Mouse (Mus musculus) liver, adult 2 months (tissue): ENCODE results near the gene Ubp1. TPM values are rescaled to one million over a fixed set of nuclear protein-coding genes. Genes with fewer than 3 reads are reported as not detected.

ENCODE experiments used
- DNase-seq: peaks from one replicate; pipeline ENCODE4 v3.0.0-alpha.2; 2011; ENCODE audit warnings: low read depth, low spot score; ENCODE audit errors: extremely low read depth
- H3K27ac ChIP-seq: fragments of 200-500 bp; replicated peaks from 2 replicates; pipeline ENCODE4 v1.5.1; 2012; ENCODE audit warnings: low read depth, mild to moderate bottlenecking, control low read depth, inconsistent platforms, low read length; ENCODE audit not compliant: insufficient read depth
- H3K27me3 ChIP-seq: fragments of 200-500 bp; 2 replicates; pipeline ENCODE4 v1.6.1; 2012; ENCODE audit warnings: mild to moderate bottlenecking, moderate library complexity, low read length, inconsistent platforms; ENCODE audit not compliant: control insufficient read depth, insufficient read depth
- H3K36me3 ChIP-seq: fragments of 200-500 bp; 2 replicates; pipeline ENCODE4 v1.6.1; 2012; ENCODE audit warnings: low read length, inconsistent platforms; ENCODE audit not compliant: control insufficient read depth, insufficient read depth
- H3K4me1 ChIP-seq: fragments of 200-500 bp; 2 replicates; pipeline ENCODE4 v1.6.1; 2011; ENCODE audit warnings: low read length; ENCODE audit not compliant: control insufficient read depth, insufficient read depth
- H3K4me3 ChIP-seq: fragments of 200-500 bp; 2 replicates; pipeline ENCODE4 v1.5.1; 2011; ENCODE audit warnings: low read depth, mild to moderate bottlenecking, control low read depth, low read length, moderate library complexity; ENCODE audit not compliant: insufficient read depth
- H3K79me2 ChIP-seq: fragments of 200-500 bp; 2 replicates; pipeline ENCODE4 v1.6.1; 2012; ENCODE audit warnings: inconsistent platforms, mild to moderate bottlenecking, low read length, moderate library complexity; ENCODE audit not compliant: control insufficient read depth, insufficient read depth
- H3K9ac ChIP-seq: fragments of 200-500 bp; 2 replicates; pipeline ENCODE4 v1.6.1; 2012; ENCODE audit warnings: low read depth, mild to moderate bottlenecking, control low read depth, inconsistent platforms, low read length
- CTCF ChIP-seq: fragments of 200-500 bp; IDR thresholded peaks from 2 replicates; pipeline ENCODE4 v1.5.1; 2011; ENCODE audit warnings: low read depth, low read length, control low read depth
- POLR2A ChIP-seq: fragments of 200-500 bp; IDR thresholded peaks from 2 replicates; pipeline ENCODE4 v1.6.1; 2011; ENCODE audit warnings: low read length, control low read depth; ENCODE audit not compliant: insufficient read depth; ENCODE audit errors: extremely low read depth
- WGBS: fragments of 180-500 bp; shearing (Covaris S2); methylation state at CpG from one replicate; pipeline ENCODE4 v1.1.7; 2018; 5-methylcytosine and 5-hydroxymethylcytosine counted together
- polyA plus RNA-seq: library from polyadenylated mRNA; depleted of rRNA; stranded (reverse); fragments of >200 nt; gene quantifications from 2 replicates; pipeline ENCODE4 v1.2.3, GENCODE M21; 2012
- total RNA-seq: library from RNA; depleted of rRNA; stranded (reverse); fragments of >200 nt; gene quantifications from 2 replicates; pipeline ENCODE4 v1.2.3, GENCODE M21; 2014

Gene Ubp1
- total and polyA plus RNA-seq, 2 experiments: 24.2 to 27.8 TPM

DNA sequence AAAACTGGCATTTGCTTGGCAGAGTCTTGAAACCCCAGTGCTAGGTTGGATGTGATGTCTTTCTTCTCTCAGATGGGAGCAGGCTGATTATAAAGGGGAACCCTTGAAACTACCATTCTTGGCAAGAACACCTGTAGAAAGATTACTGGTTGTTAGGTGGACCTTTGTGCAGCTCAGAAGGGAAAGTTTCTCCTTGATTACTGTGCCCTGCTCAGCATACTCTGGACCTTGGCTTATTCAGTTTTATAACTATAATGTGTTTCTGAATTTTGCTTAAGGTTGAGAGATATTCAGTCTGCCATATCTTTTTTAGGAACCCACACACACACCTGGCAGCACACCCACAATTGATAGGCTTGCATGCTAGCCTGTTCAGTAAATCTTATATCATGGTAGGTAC lies 33.0 kb downstream of the Ubp1 start:
- no peaks in the 10 kb centered on the region for H3K27me3 ChIP-seq
- H3K4me1 ChIP-seq: no peaks in the 10 kb centered on the region
- no peak overlapping the region for H3K4me3 ChIP-seq
- H3K27ac ChIP-seq: no peak overlapping the region
- TF ChIP-seq CTCF (no peak), POLR2A (no peak)
- H3K79me2 ChIP-seq: no peaks in the 10 kb centered on the region; the same call in 1 of the 2 replicates
- DNase-seq: no peak
- H3K9ac ChIP-seq: no peak overlapping the region
- peaks cover 74% of the 10 kb centered on the region for H3K36me3 ChIP-seq

DNA sequence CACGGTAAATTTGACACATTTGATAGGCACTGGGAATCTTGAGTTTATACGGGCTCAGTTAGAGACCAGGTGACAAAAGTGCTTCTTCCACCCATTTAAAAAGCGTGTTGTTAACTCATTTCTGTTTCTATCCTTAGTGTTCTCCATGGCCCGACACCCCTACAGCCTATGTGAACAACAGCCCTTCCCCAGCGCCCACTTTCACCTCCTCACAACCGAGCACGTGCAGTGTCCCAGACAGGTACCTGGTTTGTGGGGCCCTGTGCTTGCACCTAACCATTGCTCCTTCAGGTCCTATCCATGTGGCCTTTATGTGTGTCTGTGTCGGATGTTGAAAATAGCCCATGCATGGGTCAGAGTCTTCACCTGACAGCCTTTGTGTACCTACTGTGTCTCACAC lies 33.7 kb downstream of the Ubp1 start:
- TF ChIP-seq POLR2A (no peak), CTCF (no peak)
- DNase-seq: no peak
- H3K9ac ChIP-seq: no peak overlapping the region
- no peaks in the 10 kb centered on the region for H3K4me1 ChIP-seq
- peaks cover 73% of the 10 kb centered on the region for H3K36me3 ChIP-seq
- H3K4me3 ChIP-seq: no peak overlapping the region
- H3K79me2 ChIP-seq: no peaks in the 10 kb centered on the region; the same call in 1 of the 2 replicates
- no peaks in the 10 kb centered on the region for H3K27me3 ChIP-seq
- H3K27ac ChIP-seq: no peak overlapping the region
- 98% methylated on average over 8 of the region's 8 CpGs for WGBS

- Histone ChIP-seq H3K36me3 (peaks cover 76% of the 10 kb centered on the region), H3K4me3 (no peak overlapping the region), H3K79me2 (no peaks in the 10 kb centered on the region), H3K27ac (no peak overlapping the region), H3K4me1 (no peaks in the 10 kb centered on the region), H3K9ac (no peak overlapping the region), H3K27me3 (no peaks in the 10 kb centered on the region)
- WGBS: 94% methylated on average over 4 of the region's 4 CpGs
- TF ChIP-seq POLR2A (no peak), CTCF (no peak)
- DNase-seq: no peak
These were observed 36.1 kb downstream of the Ubp1 start for GRCm38 (mm10) chr9:113966838-113967237.

DNA sequence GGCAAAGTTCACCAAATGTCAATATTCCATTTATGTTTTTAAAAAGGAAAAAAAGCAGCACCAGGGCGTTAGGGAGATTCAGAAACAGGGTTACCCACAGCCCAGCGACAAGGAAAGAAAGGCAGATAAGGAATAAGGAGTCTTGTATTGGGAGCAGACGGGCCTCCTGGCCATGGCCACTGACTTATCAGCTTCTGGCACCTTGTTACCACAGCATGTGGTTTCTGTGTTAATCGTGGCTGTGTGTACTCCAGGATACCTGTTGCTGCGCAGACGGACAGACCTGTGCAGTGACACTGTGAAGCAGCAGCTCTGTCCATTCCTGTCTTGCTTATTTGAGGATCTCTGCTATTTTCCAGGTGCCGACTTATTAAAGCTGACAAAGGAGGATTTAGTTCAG lies 38.2 kb downstream of the Ubp1 start:
- no peak for DNase-seq
- 71% methylated on average over 7 of the region's 7 CpGs for WGBS
- Histone ChIP-seq H3K27ac (no peak overlapping the region), H3K9ac (no peak overlapping the region), H3K4me1 (no peaks in the 10 kb centered on the region), H3K79me2 (no peaks in the 10 kb centered on the region), H3K36me3 (peaks cover 69% of the 10 kb centered on the region), H3K27me3 (no peaks in the 10 kb centered on the region), H3K4me3 (no peak overlapping the region)
- TF ChIP-seq CTCF: no peak
- TF ChIP-seq POLR2A: no peak

DNA sequence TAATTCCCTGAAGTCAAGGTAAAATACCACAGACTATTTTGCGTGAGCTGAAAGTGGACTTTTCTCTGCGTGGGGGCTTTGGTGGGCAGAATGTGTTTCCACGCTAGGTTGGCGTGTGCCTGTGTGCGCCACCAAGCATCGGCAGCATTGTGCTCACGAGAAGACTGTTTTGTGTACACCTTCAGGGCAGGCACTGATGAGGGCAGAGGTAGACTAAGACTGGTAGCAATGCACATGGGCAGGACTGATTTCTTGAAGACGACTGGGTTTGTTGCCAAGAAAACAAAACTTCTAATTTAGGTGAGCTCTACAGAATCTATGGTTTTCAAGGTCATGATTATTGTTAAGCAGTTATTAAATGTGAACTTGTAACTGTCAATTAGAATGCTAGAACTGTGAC lies 38.7 kb downstream of the Ubp1 start:
- Histone ChIP-seq H3K4me1 (no peaks in the 10 kb centered on the region), H3K4me3 (no peak overlapping the region), H3K36me3 (peaks cover 66% of the 10 kb centered on the region), H3K9ac (no peak overlapping the region), H3K27me3 (no peaks in the 10 kb centered on the region), H3K79me2 (no peaks in the 10 kb centered on the region), H3K27ac (no peak overlapping the region)
- no peak for TF ChIP-seq CTCF
- no peak for TF ChIP-seq POLR2A
- DNase-seq: no peak
- 96% methylated on average over 8 of the region's 8 CpGs for WGBS

GRCm38 (mm10) chr9:113970041-113970440 lies 39.3 kb downstream of the Ubp1 start:
- 93% methylated on average over 14 of the region's 14 CpGs for WGBS
- H3K79me2 ChIP-seq: no peaks in the 10 kb centered on the region

More at GRCm38 (mm10) chr9:113970041-113970440, 39.3 kb downstream of the Ubp1 start:
- no peaks in the 10 kb centered on the region for H3K27me3 ChIP-seq
- peaks cover 67% of the 10 kb centered on the region for H3K36me3 ChIP-seq
- no peak overlapping the region for H3K9ac ChIP-seq
- no peak for DNase-seq
- no peaks in the 10 kb centered on the region for H3K4me1 ChIP-seq
- H3K27ac ChIP-seq: no peak overlapping the region
- TF ChIP-seq POLR2A (no peak), CTCF (0 out of 2 replicates have a peak, but pooled peaks have one; percentile 2)
- no peak overlapping the region for H3K4me3 ChIP-seq
